Mouse (Mus musculus) embryonic facial prominence, embryonic 15.5 days (tissue): ENCODE data around the gene Per3. TPM values are rescaled to one million over a fixed set of nuclear protein-coding genes. Genes with fewer than 3 reads are reported as not detected.
"Not testable (repeated sequence)": the region's sequence is repeated elsewhere in the genome, so short reads cannot be mapped to it uniquely, and the experiment has no call there.

Source experiments
- ATAC-seq: fragments of 200-750 bp; cut with Nextera tagmentation; 2 replicates; pipeline ENCODE4 v1.8.0; 2017; ENCODE audit warnings: low read depth, moderate TSS enrichment; ENCODE audit not compliant: insufficient number of reproducible peaks, low FRiP score, low TSS enrichment
- H3K27ac ChIP-seq: fragments of 300-500 bp; sonication (generic); replicated peaks from 2 replicates; pipeline ENCODE4 v1.5.1; 2015; ENCODE audit warnings: mild to moderate bottlenecking, inconsistent platforms
- H3K27me3 ChIP-seq: fragments of 300-500 bp; sonication (generic); 2 replicates; pipeline ENCODE4 v1.6.1; 2015; ENCODE audit warnings: inconsistent platforms
- H3K36me3 ChIP-seq: fragments of 300-500 bp; sonication (generic); 2 replicates; pipeline ENCODE4 v1.6.1; 2015; ENCODE audit warnings: mild to moderate bottlenecking, inconsistent platforms
- H3K4me1 ChIP-seq: fragments of 300-500 bp; sonication (generic); 2 replicates; pipeline ENCODE4 v1.6.1; 2015; ENCODE audit warnings: inconsistent platforms
- H3K4me2 ChIP-seq: fragments of 300-500 bp; sonication (generic); replicated peaks from 2 replicates; pipeline ENCODE4 v1.6.1; 2015; ENCODE audit warnings: mild to moderate bottlenecking, inconsistent platforms
- H3K4me3 ChIP-seq: fragments of 300-500 bp; sonication (generic); replicated peaks from 2 replicates; pipeline ENCODE4 v1.5.1; 2015; ENCODE audit warnings: mild to moderate bottlenecking, inconsistent platforms
- H3K9ac ChIP-seq: fragments of 300-500 bp; sonication (generic); 2 replicates; pipeline ENCODE4 v1.6.1; 2015; ENCODE audit warnings: inconsistent platforms
- H3K9me3 ChIP-seq: fragments of 300-500 bp; sonication (generic); replicated peaks from 2 replicates; pipeline ENCODE4 v1.6.1; 2016; ENCODE audit warnings: inconsistent platforms
- whole genome bisulfite sequencing: fragments of 180-500 bp; shearing (Covaris S2); methylation state at CpG from one replicate; pipeline ENCODE4 v1.1.7; 2015; 5-methylcytosine and 5-hydroxymethylcytosine counted together
- polyA plus RNA-seq: library from polyadenylated mRNA; unstranded; fragments of >200 nt; fragmentation: Nextera tagmentation; extraction: Ambion mirVana; gene quantifications from 2 replicates; pipeline ENCODE4 v1.2.1, GENCODE M21; 2015

Per3 gene
- polyA plus RNA-seq, 1 experiment from 2014 or later, result 6.8 TPM

GRCm38 (mm10) chr4:151024152-151024551 is 20.3 kb downstream of the Per3 start:
- Histone ChIP-seq H3K4me1 (no peaks in the 10 kb centered on the region), H3K9ac (no peak overlapping the region), H3K27me3 (no peaks in the 10 kb centered on the region), H3K9me3 (no peaks in the 10 kb centered on the region), H3K4me3 (no peak overlapping the region), H3K4me2 (no peak overlapping the region), H3K27ac (no peak overlapping the region), H3K36me3 (no peaks in the 10 kb centered on the region; the same call in 1 of the 2 replicates)
- ATAC-seq, result no peak
- 83% methylated on average over 9 of the region's 9 CpGs for WGBS

- ATAC-seq, H3K9me3 ChIP-seq, H3K9ac ChIP-seq, H3K27ac ChIP-seq, H3K4me1 ChIP-seq, H3K27me3 ChIP-seq, H3K36me3 ChIP-seq, H3K4me2 ChIP-seq, H3K4me3 ChIP-seq: not testable (repeated sequence)
- 89% methylated on average over 1 of the region's 1 CpGs for WGBS
Observed at GRCm38 (mm10) chr4:151017356-151017755, 27.1 kb downstream of the Per3 start.

- H3K27ac ChIP-seq, result no peak overlapping the region
- no peak overlapping the region for H3K4me3 ChIP-seq
- H3K27me3 ChIP-seq, result no peaks in the 10 kb centered on the region
- 60% methylated on average over 10 of the region's 10 CpGs for WGBS
- 0 out of 2 replicates have a peak, but pooled peaks cover 8% of the 10 kb centered on the region for H3K36me3 ChIP-seq
- H3K4me2 ChIP-seq, result no peak overlapping the region
- no peaks in the 10 kb centered on the region for H3K9me3 ChIP-seq
- H3K9ac ChIP-seq, result no peak overlapping the region
- ATAC-seq, result no peak
- no peaks in the 10 kb centered on the region for H3K4me1 ChIP-seq
Observed at GRCm38 (mm10) chr4:151015946-151016345, 28.5 kb downstream of the Per3 start.

GRCm38 (mm10) chr4:151010316-151010715 is 34.1 kb downstream of the Per3 start:
- no peaks in the 10 kb centered on the region for H3K9me3 ChIP-seq
- 88% methylated on average over 7 of the region's 7 CpGs for WGBS
- ATAC-seq, result no peak
- no peaks in the 10 kb centered on the region for H3K27me3 ChIP-seq
- peaks cover 10% of the 10 kb centered on the region; the same call in 1 of the 2 replicates for H3K36me3 ChIP-seq
- no peak overlapping the region for H3K4me2 ChIP-seq
- H3K9ac ChIP-seq, result no peak overlapping the region
- no peak overlapping the region for H3K4me3 ChIP-seq
- no peaks in the 10 kb centered on the region for H3K4me1 ChIP-seq
- H3K27ac ChIP-seq, result no peak overlapping the region

- Histone ChIP-seq H3K9ac (no peak overlapping the region), H3K4me3 (no peak overlapping the region), H3K27ac (no peak overlapping the region), H3K4me1 (no peaks in the 10 kb centered on the region), H3K9me3 (no peaks in the 10 kb centered on the region), H3K27me3 (no peaks in the 10 kb centered on the region), H3K4me2 (no peak overlapping the region), H3K36me3 (peaks cover 6% of the 10 kb centered on the region; the same call in 1 of the 2 replicates)
- no peak for ATAC-seq
- 55% methylated on average over 6 of the region's 6 CpGs for WGBS
Observed at GRCm38 (mm10) chr4:151006945-151007344, 37.5 kb downstream of the Per3 start.

GRCm38 (mm10) chr4:151005656-151006318 is 38.7 kb downstream of the Per3 start:
- no peaks in the 10 kb centered on the region for H3K9me3 ChIP-seq
- no peak overlapping the region for H3K4me2 ChIP-seq
- 85% methylated on average over 13 of the region's 13 CpGs for WGBS
- H3K4me1 ChIP-seq, result no peaks in the 10 kb centered on the region
- no peak overlapping the region for H3K4me3 ChIP-seq
- H3K36me3 ChIP-seq, result peaks cover 6% of the 10 kb centered on the region; the same call in 1 of the 2 replicates
- H3K9ac ChIP-seq, result no peak overlapping the region
- ATAC-seq, result no peak
- H3K27me3 ChIP-seq, result no peaks in the 10 kb centered on the region
- H3K27ac ChIP-seq, result no peak overlapping the region

GRCm38 (mm10) chr4:151001397-151001796 is 43.1 kb downstream of the Per3 start:
- WGBS, result 61% methylated on average over 13 of the region's 13 CpGs
- Histone ChIP-seq H3K9me3 (no peaks in the 10 kb centered on the region), H3K4me3 (no peak overlapping the region), H3K27me3 (no peaks in the 10 kb centered on the region), H3K27ac (no peak overlapping the region), H3K4me2 (no peak overlapping the region), H3K36me3 (no peaks in the 10 kb centered on the region), H3K4me1 (no peaks in the 10 kb centered on the region), H3K9ac (no peak overlapping the region)
- no peak for ATAC-seq

GRCm38 (mm10) chr4:150998626-150999025 is 45.8 kb downstream of the Per3 start:
- no peak overlapping the region for H3K27ac ChIP-seq
- H3K27me3 ChIP-seq, result no peaks in the 10 kb centered on the region
- ATAC-seq, result no peak
- no peaks in the 10 kb centered on the region for H3K36me3 ChIP-seq
- no peaks in the 10 kb centered on the region for H3K4me1 ChIP-seq
- no peaks in the 10 kb centered on the region for H3K9me3 ChIP-seq
- no peak overlapping the region for H3K4me3 ChIP-seq
- WGBS, result 92% methylated on average over 9 of the region's 9 CpGs
- no peak overlapping the region for H3K9ac ChIP-seq
- no peak overlapping the region for H3K4me2 ChIP-seq

- H3K36me3 ChIP-seq, result no peaks in the 10 kb centered on the region
- H3K27me3 ChIP-seq, result no peaks in the 10 kb centered on the region
- 91% methylated on average over 7 of the region's 7 CpGs for WGBS
- no peak within 1 kb of the TSS for H3K4me2 ChIP-seq
- ATAC-seq, result no peak
- H3K9ac ChIP-seq, result no peak within 1 kb of the TSS
- no peak within 1 kb of the TSS for H3K27ac ChIP-seq
- no peak within 1 kb of the TSS for H3K4me3 ChIP-seq
- no peaks in the 10 kb centered on the region for H3K4me1 ChIP-seq
- H3K9me3 ChIP-seq, result no peaks in the 10 kb centered on the region
Observed at GRCm38 (mm10) chr4:150996797-150997196, 47.7 kb downstream of the Per3 start, which contains the start of gene Uts2. Uts2 (plus strand) TSS chr4:150997097.

GRCm38 (mm10) chr4:150990148-150990547 is 54.3 kb downstream of the Per3 start:
- Histone ChIP-seq H3K4me1 (no peaks in the 10 kb centered on the region), H3K9ac (no peak overlapping the region), H3K36me3 (no peaks in the 10 kb centered on the region), H3K27me3 (no peaks in the 10 kb centered on the region), H3K4me2 (no peak overlapping the region), H3K27ac (no peak overlapping the region), H3K4me3 (no peak overlapping the region), H3K9me3 (no peaks in the 10 kb centered on the region)
- ATAC-seq, result no peak
- WGBS, result 41% methylated on average over 6 of the region's 6 CpGs

GRCm38 (mm10) chr4:150980153-150980552 is 64.3 kb downstream of the Per3 start:
- H3K4me3 ChIP-seq, result no peak overlapping the region
- 80% methylated on average over 5 of the region's 5 CpGs for WGBS
- no peaks in the 10 kb centered on the region for H3K27me3 ChIP-seq
- no peaks in the 10 kb centered on the region for H3K36me3 ChIP-seq
- ATAC-seq, result no peak
- no peak overlapping the region for H3K9ac ChIP-seq
- H3K4me1 ChIP-seq, result no peaks in the 10 kb centered on the region
- no peak overlapping the region for H3K27ac ChIP-seq
- no peaks in the 10 kb centered on the region for H3K9me3 ChIP-seq
- no peak overlapping the region for H3K4me2 ChIP-seq

- Histone ChIP-seq H3K36me3 (no peaks in the 10 kb centered on the region), H3K9ac (no peak overlapping the region), H3K9me3 (no peaks in the 10 kb centered on the region), H3K27ac (no peak overlapping the region), H3K4me3 (no peak overlapping the region), H3K4me1 (no peaks in the 10 kb centered on the region), H3K27me3 (no peaks in the 10 kb centered on the region), H3K4me2 (no peak overlapping the region)
- WGBS, result 66% methylated on average over 9 of the region's 9 CpGs
- ATAC-seq, result no peak
Observed at GRCm38 (mm10) chr4:150979455-150979854, 65.0 kb downstream of the Per3 start.
